Mouse (Mus musculus) mature B cell (primary cell): Measurements from ENCODE around the gene Gm21310.
"Not testable (repeated sequence)": the region's sequence is repeated elsewhere in the genome, so short reads cannot be mapped to it uniquely, and the experiment has no call there.

Experiments used
- in situ Hi-C: fragments of 300-500 bp; cut with MboI; formaldehyde crosslinking; loops from 2 replicates; pipeline ENCODE4 v1.14.3; 2019

Gene Gm21310

DNA sequence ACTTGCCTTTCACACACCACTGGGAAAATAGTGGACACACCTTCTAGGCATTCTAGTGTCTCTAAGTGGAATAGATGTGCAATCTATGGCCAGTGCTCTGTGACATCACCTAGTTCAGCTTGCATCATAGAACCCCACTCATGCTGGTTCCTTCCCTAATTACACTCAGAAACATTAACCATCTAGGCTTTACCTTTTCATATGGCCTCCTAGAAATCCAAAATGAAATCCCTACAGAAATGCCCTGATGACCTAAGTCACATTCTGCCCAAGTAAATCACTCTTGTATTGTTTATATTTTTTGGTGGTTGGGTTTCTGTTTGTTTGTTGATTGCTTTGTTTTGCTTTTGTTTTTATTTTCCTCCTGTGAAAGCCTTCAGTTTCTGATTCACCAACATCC is at the start of gene Gm21310:
Gene Gm21310 (minus strand): TSS at position 101 of the 400 bp plus-strand sequence.
- in situ Hi-C loops, result not testable (repeated sequence)
